Mouse (Mus musculus) CH12.LX (cell line): ENCODE data around the gene Gm45623. TPM values are rescaled to one million over a fixed set of nuclear protein-coding genes. Genes with fewer than 3 reads are reported as not detected.

Experiments
- DNase-seq: peaks from one replicate; pipeline ENCODE4 v3.0.0-alpha.2; 2013; ENCODE audit errors: extremely low read depth
- H3K27ac ChIP-seq: 2 replicates; pipeline ENCODE4 v1.5.1; 2012; ENCODE audit warnings: low read depth, mild to moderate bottlenecking, control low read depth, moderate library complexity; ENCODE audit not compliant: insufficient read depth
- H3K27me3 ChIP-seq: replicated peaks from 2 replicates; pipeline ENCODE3; 2012; ENCODE audit warnings: inconsistent platforms
- H3K36me3 ChIP-seq, 2 experiments: replicated peaks in 1 of 2; 2 replicates each; pipeline versions ENCODE3 to v1.6.1; 2012; ENCODE audit warnings: inconsistent platforms in 1 of 2, low read length in 1 of 2, mild to moderate bottlenecking in 1 of 2, mixed read lengths in 1 of 2, moderate library complexity in 1 of 2; ENCODE audit not compliant: control insufficient read depth in 1 of 2, insufficient read depth in 1 of 2
- H3K4me1 ChIP-seq, 2 experiments: 2 replicates each; pipeline ENCODE4 v1.6.1; 2012; ENCODE audit warnings: inconsistent platforms in 1 of 2, moderate library complexity in 1 of 2; ENCODE audit not compliant: insufficient read depth in 2 of 2, control insufficient read depth in 1 of 2
- H3K4me2 ChIP-seq: 2 replicates; pipeline ENCODE4 v1.6.1; 2012; ENCODE audit warnings: low read depth, mild to moderate bottlenecking, control low read depth; ENCODE audit not compliant: poor library complexity, insufficient read depth, severe bottlenecking
- H3K4me3 ChIP-seq, 3 experiments: fragments of 150-350 bp in 1 of 3; sonication (generic) in 1 of 3; replicated peaks in 1 of 3; 2 replicates each; pipeline versions ENCODE3 to v1.5.1; 2011 to 2012; ENCODE audit warnings: low read depth in 2 of 3, low read length in 2 of 3, mild to moderate bottlenecking in 2 of 3, moderate library complexity in 2 of 3, control low read depth in 1 of 3, improper control_type of control experiment in 1 of 3, inconsistent platforms in 1 of 3, mixed read lengths in 1 of 3; ENCODE audit not compliant: poor library complexity in 1 of 3
- H3K79me2 ChIP-seq: replicated peaks from 2 replicates; pipeline ENCODE4 v1.6.1; 2012; ENCODE audit warnings: mild to moderate bottlenecking, moderate library complexity; ENCODE audit not compliant: control insufficient read depth, poor library complexity, insufficient read depth, severe bottlenecking; ENCODE audit errors: extremely low read depth
- H3K9ac ChIP-seq: 2 replicates; pipeline ENCODE4 v1.6.1; 2012; ENCODE audit warnings: low read depth, mild to moderate bottlenecking, control low read depth, moderate library complexity; ENCODE audit not compliant: insufficient read depth
- H3K9me3 ChIP-seq: replicated peaks from 2 replicates; pipeline ENCODE3; 2012; ENCODE audit warnings: low read length, inconsistent platforms, mixed read lengths
- CHD1 ChIP-seq: IDR thresholded peaks from 2 replicates; pipeline ENCODE4 v1.6.1; 2012; ENCODE audit warnings: low read depth, low read length, improper control_type of control experiment, inconsistent platforms
- CHD2 ChIP-seq: IDR thresholded peaks from 2 replicates; pipeline ENCODE4 v1.6.1; 2011; ENCODE audit warnings: low read length, improper control_type of control experiment
- CTCF ChIP-seq, 2 experiments: IDR thresholded peaks in 1 of 2; conservative IDR thresholded peaks in 1 of 2; 2 replicates each; pipeline ENCODE4 v1.5.1; 2011 to 2012; ENCODE audit warnings: low read depth in 2 of 2, low read length in 2 of 2, improper control_type of control experiment in 1 of 2, inconsistent platforms in 1 of 2, mild to moderate bottlenecking in 1 of 2, moderate library complexity in 1 of 2
- E2F4 ChIP-seq: IDR thresholded peaks from 2 replicates; pipeline ENCODE4 v1.6.1; 2011; ENCODE audit warnings: low read depth, low read length, improper control_type of control experiment; ENCODE audit not compliant: insufficient replicate concordance
- ETS1 ChIP-seq: conservative IDR thresholded peaks from 2 replicates; pipeline ENCODE4 v1.6.1; 2012; ENCODE audit warnings: low read depth, mild to moderate bottlenecking, inconsistent platforms, low read length, improper control_type of control experiment, moderate library complexity
- JUND ChIP-seq: conservative IDR thresholded peaks from 2 replicates; pipeline ENCODE4 v1.6.1; 2011; ENCODE audit warnings: low read depth, low read length, improper control_type of control experiment
- KAT2A ChIP-seq: IDR thresholded peaks from 2 replicates; pipeline ENCODE4 v1.6.1; 2012; ENCODE audit warnings: low read length, improper control_type of control experiment, inconsistent platforms; ENCODE audit not compliant: insufficient replicate concordance
- MAFK ChIP-seq: IDR thresholded peaks from 2 replicates; pipeline ENCODE4 v1.6.1; 2011; ENCODE audit warnings: low read length, improper control_type of control experiment; ENCODE audit not compliant: insufficient replicate concordance
- MAX ChIP-seq: IDR thresholded peaks from 2 replicates; pipeline ENCODE4 v1.6.1; 2011; ENCODE audit warnings: low read length, improper control_type of control experiment
- MYC ChIP-seq: IDR thresholded peaks from 2 replicates; pipeline ENCODE4 v1.6.1; 2011; ENCODE audit warnings: low read depth, mild to moderate bottlenecking, improper control_type of control experiment, low read length
- NELFE ChIP-seq: IDR thresholded peaks from 2 replicates; pipeline ENCODE4 v1.6.1; 2011; ENCODE audit warnings: low read depth, low read length, improper control_type of control experiment
- NRF1 ChIP-seq: IDR thresholded peaks from 2 replicates; pipeline ENCODE4 v1.6.1; 2014; ENCODE audit warnings: low read depth, mild to moderate bottlenecking, inconsistent platforms, low read length, improper control_type of control experiment, moderate library complexity
- PAX5 ChIP-seq: IDR thresholded peaks from 2 replicates; pipeline ENCODE4 v1.6.1; 2012; ENCODE audit warnings: low read length, inconsistent platforms, mixed read lengths
- POLR2AphosphoS2 ChIP-seq: IDR thresholded peaks from 2 replicates; pipeline ENCODE4 v1.6.1; 2011; ENCODE audit warnings: low read depth, low read length, improper control_type of control experiment
- SMC3 ChIP-seq: IDR thresholded peaks from 2 replicates; pipeline ENCODE4 v1.6.1; 2011; ENCODE audit warnings: low read depth, low read length, improper control_type of control experiment
- USF1 ChIP-seq: IDR thresholded peaks from 2 replicates; pipeline ENCODE4 v1.6.1; 2014; ENCODE audit warnings: low read depth, mild to moderate bottlenecking, inconsistent platforms, low read length, improper control_type of control experiment
- ZKSCAN1 ChIP-seq: IDR thresholded peaks from 2 replicates; pipeline ENCODE4 v1.6.1; 2012; ENCODE audit warnings: low read depth, inconsistent platforms, low read length, improper control_type of control experiment, borderline replicate concordance
- ZMIZ1 ChIP-seq: IDR thresholded peaks from 2 replicates; pipeline ENCODE4 v1.6.1; 2012; ENCODE audit warnings: low read depth, mild to moderate bottlenecking, inconsistent platforms, low read length, improper control_type of control experiment
- dilution Hi-C: fragments of 300-500 bp; cut with MboI; formaldehyde crosslinking; loops from 2 replicates; pipeline ENCODE4 v1.14.3; 2020; ENCODE audit warnings: low sequenced_read_pairs; ENCODE audit not compliant: extremely low pct_unique_long_range_greater_than_20kb, extremely low pct_ligation_motif_present
- in situ Hi-C: fragments of 300-500 bp; cut with MboI; formaldehyde crosslinking; loops from 3 replicates; pipeline ENCODE4 v1.14.3; 2019; ENCODE audit warnings: low sequenced_read_pairs, low pct_ligation_motif_present, low pct_unique_long_range_greater_than_20kb, mixed read lengths
- polyA plus RNA-seq: library from polyadenylated mRNA; unstranded; fragments of >175 nt; gene quantifications from 2 replicates; pipeline ENCODE4 v1.2.1, GENCODE M21; 2012; ENCODE audit warnings: low read depth; ENCODE audit not compliant: insufficient read length
- total RNA-seq, 2 experiments: library from RNA; depleted of rRNA; stranded (reverse); fragments of 300-350 nt in 1 of 2; fragments of >200 nt in 1 of 2; gene quantifications; 2 replicates each; pipeline ENCODE4 v1.2.3; 2012 to 2014

Gene Gm45623
- total and polyA plus RNA-seq, 3 experiments: not detected

DNA sequence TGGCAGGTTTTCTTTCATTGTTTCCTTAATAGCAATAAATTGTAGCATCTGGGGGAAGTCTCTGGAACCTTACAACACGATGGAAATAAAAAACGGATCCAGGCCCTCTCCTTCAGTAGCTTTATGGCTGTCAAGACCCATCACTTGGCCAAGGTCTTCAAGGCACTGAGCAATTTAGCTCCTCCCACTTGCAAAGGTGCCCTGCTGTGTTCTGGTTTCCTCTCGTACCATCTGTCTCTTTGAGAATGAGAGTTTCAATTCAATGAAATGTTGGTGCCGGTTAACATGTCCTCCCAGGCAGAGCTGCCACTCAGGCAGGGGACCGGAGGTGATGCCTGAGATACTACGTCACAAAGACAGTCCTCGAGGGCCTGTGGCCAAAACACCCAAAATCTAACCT lies 41.9 kb upstream of the Gm45623 start:
- Histone ChIP-seq H3K79me2 (no peaks in the 10 kb centered on the region), H3K27me3 (peaks cover 38% of the 10 kb centered on the region), H3K36me3 (no peaks in the 10 kb centered on the region), H3K4me1 (no peaks in the 10 kb centered on the region), H3K4me3 (no peak overlapping the region), H3K27ac (no peak overlapping the region), H3K9me3 (peaks cover 16% of the 10 kb centered on the region), H3K9ac (no peak overlapping the region), H3K4me2 (no peak overlapping the region)
- dilution Hi-C loops (no loop called here), in situ Hi-C loops (no loop called here)
- no peak for TF ChIP-seq E2F4
- TF ChIP-seq MAX: no peak
- TF ChIP-seq POLR2AphosphoS2: no peak
- TF ChIP-seq CHD2: no peak
- no peak for TF ChIP-seq SMC3
- no peak for DNase-seq

DNA sequence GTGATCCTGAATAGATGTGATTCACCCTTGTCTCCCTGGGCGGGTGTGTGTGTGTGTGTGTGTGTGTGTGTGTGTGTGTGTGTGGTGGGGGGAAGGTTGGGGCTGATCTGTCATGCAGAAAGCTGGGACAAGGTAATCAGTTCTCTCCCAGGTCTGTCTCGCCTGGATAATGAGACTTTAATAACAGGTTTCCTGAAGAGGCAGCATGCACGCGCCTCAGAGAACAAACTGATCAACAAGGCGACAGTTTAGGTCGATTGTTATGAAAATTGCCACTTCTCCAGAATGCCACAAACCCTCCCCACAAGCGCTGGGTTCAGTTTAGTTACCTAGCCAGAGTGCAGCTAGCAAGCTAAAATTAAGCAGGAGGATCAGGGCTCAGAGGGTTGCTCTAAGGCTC lies 40.8 kb upstream of the Gm45623 start:
- H3K9me3 ChIP-seq: peaks cover 14% of the 10 kb centered on the region
- H3K27ac ChIP-seq: no peak overlapping the region
- TF ChIP-seq PAX5 (no peak), ETS1 (no peak), CTCF (conservative IDR thresholded peaks at IDR 0.05 in 1 of 2, IDR thresholded peaks at IDR 0.05 in 1 of 2; ENCODE audit: low read depth in 2 of 2, low read length in 2 of 2) (no peak), JUND (no peak), NELFE (no peak), ZKSCAN1 (no peak), NRF1 (no peak), MAFK (no peak), CHD1 (no peak)
- TF ChIP-seq, all 38 proteins: peak for 0
- dilution Hi-C loops: no loop called here
- Histone ChIP-seq H3K27me3 (peaks cover 40% of the 10 kb centered on the region), H3K9ac (no peak overlapping the region), H3K4me2 (no peak overlapping the region), H3K36me3 (no peaks in the 10 kb centered on the region), H3K4me3 (no peak overlapping the region), H3K79me2 (no peaks in the 10 kb centered on the region), H3K4me1 (no peaks in the 10 kb centered on the region)
- DNase-seq: no peak
- in situ Hi-C loops: no loop called here

DNA sequence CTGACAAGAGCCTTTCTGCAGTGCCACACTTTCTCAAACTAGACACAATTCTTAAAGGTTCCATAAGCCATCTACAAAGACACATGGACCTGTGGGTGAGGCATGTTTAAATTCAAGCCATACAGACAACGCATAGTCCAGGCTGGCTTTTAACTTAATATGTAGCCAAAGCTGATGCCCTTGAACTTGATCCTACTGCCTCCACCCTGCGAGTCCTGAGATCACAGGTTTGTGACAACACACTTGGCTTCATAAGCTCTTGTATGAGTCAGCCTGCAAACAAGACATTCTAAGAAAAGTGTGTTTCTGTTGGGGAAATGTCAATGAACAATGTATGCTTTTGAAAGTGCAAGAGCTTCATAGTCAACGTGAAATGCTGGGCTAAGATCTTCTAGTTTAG lies 39.2 kb upstream of the Gm45623 start:
- Histone ChIP-seq H3K27me3 (peaks cover 51% of the 10 kb centered on the region), H3K27ac (no peak overlapping the region), H3K4me3 (no peak overlapping the region), H3K79me2 (no peaks in the 10 kb centered on the region), H3K4me1 (no peaks in the 10 kb centered on the region), H3K36me3 (no peaks in the 10 kb centered on the region), H3K4me2 (no peak overlapping the region), H3K9me3 (peaks cover 12% of the 10 kb centered on the region), H3K9ac (no peak overlapping the region)
- in situ Hi-C loops (no loop called here), dilution Hi-C loops (no loop called here)
- no peak for DNase-seq
- TF ChIP-seq USF1: no peak
- TF ChIP-seq MYC: no peak
- TF ChIP-seq KAT2A: no peak
- no peak for TF ChIP-seq ZMIZ1
